Mouse (Mus musculus) urinary bladder, adult 2 months (tissue): Measurements from ENCODE around the gene Dusp11. TPM values are rescaled to one million over a fixed set of nuclear protein-coding genes. Genes with fewer than 3 reads are reported as not detected.
"Not testable (repeated sequence)": the region's sequence is repeated elsewhere in the genome, so short reads cannot be mapped to it uniquely, and the experiment has no call there.

Experiments used
- DNase-seq: peaks from one replicate; pipeline ENCODE4 v3.0.0; 2022; ENCODE audit warnings: low spot score
- polyA plus RNA-seq: library from polyadenylated mRNA; depleted of rRNA; stranded (reverse); fragments of >200 nt; gene quantifications from 2 replicates; pipeline ENCODE4 v1.2.3, GENCODE M21; 2012; rRNA removed

Gene Dusp11
- 80.6 and 95.1 TPM in 2 replicates for polyA plus RNA-seq

DNA sequence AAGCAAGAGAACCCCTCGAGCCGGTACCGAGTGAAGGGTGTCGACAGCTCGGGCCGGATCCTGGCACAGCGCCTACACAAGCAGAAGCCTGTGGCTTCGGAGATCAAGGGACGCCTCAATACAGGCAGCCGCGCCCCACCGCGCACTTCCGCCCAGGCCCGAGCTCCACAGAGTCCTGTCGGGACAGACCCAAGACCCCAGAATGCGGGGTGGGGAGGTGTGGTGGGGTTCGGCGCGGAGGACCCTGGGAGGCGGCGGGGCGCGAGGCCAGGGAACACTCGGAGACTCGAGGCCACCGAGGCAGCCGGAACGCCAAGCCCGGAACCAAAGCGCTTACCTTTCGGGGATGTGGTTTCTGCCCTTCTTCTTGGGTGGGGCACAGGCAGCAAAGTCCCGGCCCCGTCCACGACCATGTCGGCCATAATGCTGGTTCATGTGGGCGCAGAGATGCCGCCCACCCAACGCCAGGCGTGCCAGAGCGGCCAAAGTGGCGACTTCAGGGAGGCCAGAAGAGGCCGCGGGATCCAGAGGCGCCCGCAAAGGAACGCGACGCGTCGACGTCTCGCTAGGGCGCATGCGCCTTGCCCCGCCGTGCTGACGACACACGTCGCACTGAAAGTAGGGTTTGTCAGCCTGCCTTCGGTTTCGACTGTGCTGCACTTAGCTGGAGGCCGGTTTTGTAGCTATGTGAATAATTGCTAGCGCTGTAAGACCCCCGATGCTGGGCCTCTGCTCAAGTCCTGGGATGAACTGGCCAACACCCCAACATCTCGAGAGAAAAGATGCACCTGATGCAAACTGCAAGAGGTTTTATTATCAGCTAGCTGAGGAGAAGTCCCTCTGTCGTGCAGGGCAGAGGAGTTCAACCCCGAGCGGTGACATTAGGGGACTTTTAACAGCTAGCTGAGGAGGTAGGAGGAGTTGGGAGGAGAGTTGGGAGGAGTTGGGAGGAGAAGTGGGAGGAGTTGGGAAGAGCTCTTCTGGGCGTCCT lies at the start of gene Dusp11:
TSS of gene Dusp11 (minus strand) at position 567 of the 991 bp plus-strand sequence.
- peak; percentile 95 for DNase-seq

DNA sequence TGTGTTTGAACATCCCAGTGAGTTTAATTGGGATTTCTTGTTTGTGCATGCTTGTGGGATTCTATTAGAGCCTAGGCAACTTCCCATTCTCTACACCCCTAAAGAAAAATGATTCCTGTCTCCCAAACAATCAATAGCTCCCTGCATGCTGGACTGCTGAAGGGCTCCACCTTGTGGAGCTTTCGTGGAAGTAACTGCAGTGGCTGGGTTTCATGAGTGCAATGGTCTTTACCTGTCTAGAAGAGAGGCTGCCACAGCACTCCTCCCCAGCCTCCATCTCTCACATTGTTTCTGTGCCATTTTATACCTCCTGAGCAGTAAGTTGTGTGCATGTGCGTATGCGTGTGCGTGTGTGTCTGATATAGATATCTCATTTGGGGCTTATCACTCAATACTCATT lies 48.5 kb upstream of the Dusp11 start:
- no peak for DNase-seq

DNA sequence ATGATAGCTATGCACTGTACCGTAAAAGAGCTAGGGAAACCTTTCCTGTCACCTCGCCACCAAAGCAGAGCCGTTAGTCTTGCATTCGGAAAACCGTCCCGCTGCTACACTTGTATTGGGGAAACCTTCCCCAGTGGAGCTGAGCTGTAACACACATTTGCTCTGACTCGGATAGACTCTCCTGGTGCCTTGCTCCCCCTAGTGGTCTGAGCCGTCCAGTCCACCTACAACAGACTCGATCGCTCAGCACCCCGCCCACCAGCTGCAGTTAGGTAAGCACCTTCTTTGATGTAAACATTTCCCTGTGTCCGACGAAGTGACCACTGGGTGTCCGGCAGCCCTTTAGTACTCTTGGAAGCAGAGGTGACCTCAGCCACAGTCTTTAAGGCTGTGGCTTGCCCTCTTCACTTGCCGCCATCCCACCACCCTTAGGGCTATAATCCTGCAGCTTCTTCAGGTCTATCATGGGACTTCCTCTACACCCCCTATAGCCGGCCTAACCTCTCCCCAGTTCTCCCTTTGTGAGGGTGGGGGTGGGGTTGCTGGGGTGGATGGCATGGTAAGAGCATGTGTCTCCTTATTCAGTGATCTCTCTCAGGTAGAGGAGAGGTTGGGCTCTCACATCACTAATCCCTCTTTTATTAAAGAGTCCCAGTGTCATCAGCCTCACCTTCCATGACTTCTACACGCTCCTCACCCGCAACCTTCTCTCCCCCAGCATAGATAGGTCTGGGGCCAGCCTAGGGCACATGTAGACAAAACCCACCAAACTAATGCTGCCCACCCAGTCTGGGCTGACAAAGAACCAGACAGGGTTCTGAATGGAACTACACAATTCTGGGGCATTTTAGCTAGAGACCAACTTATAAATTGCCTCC lies 43.0 kb upstream of the Dusp11 start:
- no peak for DNase-seq

DNA sequence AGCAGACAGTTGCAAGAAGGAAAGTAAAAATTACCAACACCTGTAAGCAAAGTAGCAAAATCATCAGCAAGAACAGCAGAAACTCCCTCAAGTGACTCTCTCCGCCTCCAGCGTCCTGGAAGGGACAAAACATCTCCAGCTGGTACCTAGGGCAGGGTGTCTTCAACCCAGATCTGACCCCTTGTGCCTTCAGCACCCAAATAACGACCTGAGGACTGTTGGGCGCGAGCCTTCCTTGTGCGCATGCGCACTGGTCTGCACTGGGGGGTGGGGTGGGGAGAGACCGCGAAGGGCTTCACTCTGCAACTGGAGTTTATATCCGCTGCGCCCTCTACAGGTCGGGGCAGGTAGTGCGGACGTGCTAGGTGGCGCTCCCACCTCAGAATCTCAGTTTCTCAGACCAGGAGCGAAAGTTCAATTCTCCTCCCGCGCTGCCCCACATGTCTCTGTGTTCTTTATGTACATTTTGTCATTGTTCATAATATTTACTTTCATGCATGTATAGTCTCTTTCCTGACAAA lies 42.0 kb upstream of the Dusp11 start:
- DNase-seq, result no peak

DNA sequence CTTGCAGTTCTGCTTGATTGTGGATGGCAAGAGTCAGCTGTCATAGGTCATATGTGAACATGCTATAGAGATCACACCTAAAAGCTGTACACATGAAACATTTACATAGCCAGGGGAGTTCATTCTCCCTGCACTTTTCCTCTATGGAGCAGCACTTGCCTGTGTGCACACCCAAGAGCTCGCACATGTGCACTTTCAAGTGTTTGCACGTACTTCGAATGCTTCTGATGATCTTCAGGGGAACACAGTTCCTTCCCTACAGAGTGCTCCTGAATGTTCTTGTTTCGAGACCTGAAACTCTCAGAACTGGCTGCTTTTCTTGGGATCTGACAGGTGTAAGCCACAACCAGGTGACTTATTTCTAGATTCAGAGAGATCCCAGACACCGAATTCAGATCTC lies 29.3 kb upstream of the Dusp11 start:
- not testable (repeated sequence) for DNase-seq

DNA sequence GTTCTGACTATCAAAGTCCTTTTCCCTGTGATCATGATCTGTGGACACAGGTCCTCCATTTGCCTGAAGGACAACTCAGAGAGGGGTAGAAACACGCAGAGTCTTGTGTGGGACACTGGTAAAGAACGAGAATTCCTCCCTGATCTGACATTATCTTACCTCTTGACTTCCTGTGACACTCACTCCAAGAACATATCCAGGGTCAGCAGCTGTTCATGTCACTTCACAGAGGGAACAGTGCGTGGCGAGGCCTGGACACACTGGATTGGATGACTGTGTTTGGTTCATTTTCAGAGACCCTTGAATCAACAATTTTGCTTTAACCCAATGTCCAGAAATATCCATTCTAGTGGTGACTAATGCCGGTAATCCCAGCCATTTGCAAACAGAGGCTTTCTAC lies 28.1 kb upstream of the Dusp11 start:
- not testable (repeated sequence) for DNase-seq

DNA sequence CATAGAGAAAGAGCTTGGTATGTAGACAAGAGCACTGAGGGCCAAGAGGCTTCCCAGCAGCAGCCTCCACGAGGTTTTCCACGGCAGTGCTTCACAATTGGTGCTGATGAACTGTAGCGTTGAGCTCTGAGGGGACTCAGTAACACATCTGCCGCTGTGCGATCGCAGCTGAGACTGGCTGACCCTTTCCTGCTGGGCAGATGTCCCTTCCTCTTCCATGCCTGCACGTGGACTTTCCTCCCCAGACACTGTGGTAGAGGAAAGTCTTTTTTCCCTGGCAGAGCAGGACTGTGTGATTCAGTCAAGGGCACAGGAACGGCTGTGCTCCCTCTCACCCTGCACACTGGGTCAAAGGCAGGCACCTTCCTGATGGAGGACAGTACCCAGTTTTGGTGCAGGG lies 22.9 kb upstream of the Dusp11 start:
- DNase-seq, result no peak

DNA sequence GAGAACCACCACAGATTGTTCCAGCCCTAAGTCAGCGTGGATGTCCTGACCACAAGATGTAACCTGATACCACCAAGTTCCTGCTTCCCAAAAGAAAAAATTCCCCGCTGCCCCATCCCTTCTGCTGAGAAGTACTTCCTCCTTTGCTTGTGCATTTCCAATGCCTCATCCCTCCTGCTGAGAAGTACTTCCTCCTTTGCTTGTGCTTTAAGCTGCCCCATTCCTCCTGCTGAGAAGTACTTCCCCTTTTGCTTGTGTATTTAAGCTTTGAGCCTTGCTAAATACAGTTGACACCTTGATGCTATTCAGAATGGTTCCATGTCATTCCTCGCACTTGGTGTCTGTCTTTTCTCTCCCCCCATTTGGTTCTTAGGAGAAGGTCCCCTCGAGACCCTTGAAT lies 17.3 kb upstream of the Dusp11 start:
- DNase-seq, result not testable (repeated sequence)

DNA sequence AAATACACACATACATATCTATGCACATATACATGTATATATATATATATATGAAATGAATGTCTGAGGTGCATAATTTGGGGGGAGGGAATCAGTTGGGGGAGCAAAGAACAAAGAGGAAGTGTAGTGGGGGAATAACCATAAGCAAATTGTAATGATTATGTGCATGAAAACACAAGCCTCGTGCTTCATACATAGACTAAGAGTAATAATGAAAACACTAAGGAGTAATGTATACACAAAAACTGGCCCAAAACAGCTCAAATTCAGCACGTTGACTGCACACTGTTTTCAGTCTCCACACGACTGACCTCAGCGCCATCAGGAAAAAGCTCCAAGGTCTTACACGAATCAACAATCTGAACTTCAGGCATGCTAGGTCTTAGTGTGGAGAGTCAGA lies 14.8 kb upstream of the Dusp11 start:
- DNase-seq, result no peak

DNA sequence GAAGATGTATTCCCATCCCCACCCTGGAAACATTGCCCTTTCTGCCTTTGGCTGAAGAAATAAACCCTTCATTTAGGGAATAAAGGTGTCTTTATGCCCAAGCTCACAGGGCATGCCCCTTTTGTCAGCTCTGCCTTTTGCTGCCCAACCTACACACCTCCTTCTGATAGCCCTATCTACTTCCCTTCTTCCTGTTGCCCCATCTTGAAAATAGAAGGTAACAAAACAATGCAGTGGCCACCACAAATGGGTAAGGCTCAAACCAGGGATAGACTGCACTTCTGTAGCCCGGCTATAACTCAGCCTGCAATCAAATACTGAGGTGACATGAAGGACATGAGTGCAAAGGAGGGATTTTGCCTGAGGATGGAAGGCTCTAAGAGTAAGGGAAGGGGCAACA lies 14.3 kb upstream of the Dusp11 start:
- DNase-seq, result no peak

DNA sequence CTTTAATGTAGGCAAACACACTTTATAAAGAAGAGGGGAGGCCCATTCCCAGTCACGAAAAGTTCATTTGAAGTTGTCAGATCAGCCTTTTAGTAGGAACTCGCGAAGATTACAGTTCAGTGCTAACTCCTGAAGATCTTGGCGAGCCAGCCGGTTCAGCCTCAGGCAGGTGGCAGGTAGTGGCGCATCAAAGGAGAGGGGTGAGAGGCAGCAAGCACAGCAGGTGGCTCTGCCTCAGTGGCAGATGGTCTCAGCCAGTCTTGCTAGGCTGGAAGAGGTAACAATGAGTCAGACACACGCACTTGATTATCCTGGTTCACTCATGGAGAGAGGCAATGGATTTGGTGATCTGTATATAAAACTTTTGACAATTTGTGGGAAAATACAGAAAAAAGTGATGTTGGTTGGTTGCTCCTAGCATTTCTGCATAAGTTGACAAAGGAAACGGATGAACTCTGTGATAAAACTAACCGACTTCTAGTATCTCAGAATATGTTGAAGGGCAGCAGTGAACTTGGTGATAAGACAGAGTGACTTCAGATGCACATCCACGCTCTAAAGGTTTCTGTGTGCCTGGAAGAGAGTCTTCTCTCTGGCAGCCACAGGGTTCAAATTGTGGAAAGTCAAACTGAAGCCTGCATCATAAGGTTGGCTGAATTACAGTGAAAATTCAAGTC lies 13.6 kb upstream of the Dusp11 start:
- DNase-seq, result no peak

DNA sequence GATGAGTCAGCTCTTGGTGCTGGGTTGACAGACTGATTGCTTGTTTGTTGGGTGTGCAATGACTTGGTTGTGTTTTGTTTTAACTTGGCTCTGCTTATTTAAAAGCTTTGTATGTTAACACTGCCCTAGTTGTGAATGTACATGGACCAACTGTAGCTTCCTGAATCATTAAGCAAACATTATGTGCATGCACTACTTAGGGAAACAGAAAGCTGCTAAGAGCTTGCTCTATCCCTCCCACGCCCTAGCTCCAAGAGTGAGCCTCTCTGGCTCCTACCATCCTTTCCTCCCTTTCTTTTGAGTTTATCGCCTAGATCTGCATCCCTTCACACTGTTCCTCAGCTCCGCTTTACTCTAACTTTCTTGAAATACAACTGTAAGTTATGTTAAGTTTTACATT lies 11.9 kb upstream of the Dusp11 start:
- no peak for DNase-seq

DNA sequence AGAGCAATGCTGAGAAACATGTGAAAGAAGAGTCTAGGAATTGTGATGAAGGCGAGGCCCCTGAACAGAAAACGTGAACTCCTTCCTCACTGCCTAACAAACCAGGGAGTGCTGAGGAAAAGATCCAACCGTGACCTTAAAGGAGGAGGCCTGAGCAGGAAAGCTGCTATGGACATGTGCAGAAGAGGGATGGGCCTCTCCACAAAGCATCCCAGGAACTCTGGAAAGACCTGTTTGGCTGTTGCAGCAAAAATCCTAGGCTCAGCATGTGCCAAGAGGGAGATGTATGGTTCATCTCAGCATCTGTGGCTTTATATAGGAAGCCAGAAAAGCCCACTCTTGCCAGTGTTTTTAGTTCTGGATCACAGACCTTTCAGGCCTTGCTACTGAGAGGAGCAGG lies 11.2 kb upstream of the Dusp11 start:
- no peak for DNase-seq

DNA sequence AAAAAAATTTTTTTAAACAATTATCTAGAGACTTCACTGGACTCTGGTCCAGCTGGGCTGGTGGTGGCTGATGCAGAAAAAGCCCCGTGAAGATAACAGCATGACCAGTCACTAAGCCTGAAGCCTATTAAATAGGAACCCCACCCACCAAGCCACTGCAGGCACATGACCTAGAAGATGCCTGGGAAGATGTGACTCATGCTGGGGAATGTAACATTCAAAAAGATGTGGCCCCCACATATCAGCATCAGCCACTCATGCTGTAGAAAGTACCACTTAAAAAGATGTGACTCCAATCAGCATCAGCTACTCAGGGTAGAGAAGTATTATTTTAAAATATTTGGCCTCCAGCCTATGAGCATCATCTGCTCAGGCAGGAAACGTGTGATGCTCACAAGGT lies 8.4 kb upstream of the Dusp11 start:
- no peak for DNase-seq

DNA sequence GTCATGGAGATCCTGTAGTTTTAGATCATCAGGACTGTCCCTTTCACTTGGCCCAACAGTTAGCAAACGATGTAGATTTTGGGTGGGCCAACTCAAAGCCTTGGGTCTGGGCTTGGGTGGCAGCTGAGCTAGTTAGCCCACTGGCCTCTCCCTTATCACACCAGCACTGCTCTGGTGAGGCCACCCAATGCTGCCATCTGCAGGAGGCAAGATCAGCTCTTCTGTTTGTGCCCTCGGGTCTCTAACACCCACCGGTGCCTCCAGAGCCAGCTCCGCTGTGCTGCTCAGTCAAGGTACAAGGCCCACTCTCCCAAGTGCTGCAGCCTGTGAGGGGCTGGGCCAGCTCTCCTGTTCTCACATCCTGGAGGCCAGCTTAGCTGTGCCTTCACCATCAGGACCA lies 5.2 kb upstream of the Dusp11 start:
- no peak for DNase-seq

DNA sequence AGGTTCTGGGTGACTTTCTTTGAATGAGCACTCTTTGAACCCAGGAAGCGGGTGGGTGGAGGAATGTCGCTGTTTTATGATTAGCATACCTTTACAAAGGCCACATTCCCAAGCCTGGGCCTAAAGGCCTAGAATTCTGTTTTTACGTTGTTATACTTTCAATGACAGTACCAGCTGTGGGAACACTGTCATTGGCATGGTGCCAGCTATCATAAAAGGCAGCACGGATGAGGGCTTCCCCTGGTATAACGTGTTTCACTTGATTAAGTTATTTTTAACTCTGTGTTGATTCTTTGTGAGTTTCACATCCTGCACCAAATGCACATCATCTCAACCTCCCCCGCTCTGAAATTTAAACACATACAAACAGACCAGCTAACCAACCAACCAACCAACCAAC lies 4.6 kb upstream of the Dusp11 start:
- not testable (repeated sequence) for DNase-seq

DNA sequence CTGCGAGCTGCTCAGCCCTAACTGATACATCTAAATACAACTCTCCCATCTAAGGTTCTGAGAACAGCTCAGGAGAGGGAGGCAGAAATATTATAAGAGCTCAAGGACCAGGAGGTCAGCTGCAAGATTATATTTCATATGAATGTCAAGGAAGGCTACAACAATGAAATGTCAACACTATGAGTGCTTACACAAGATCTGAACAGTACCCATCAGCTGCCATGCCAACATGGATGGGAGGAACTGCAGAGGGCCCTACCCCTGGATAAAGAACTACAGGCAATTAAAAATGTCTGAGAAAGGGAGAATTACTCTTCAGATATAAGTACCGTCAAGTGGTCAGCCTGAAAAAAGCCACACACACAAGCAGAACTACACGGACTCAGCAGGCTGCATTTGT lies 3.9 kb downstream of the Dusp11 start:
- no peak for DNase-seq

DNA sequence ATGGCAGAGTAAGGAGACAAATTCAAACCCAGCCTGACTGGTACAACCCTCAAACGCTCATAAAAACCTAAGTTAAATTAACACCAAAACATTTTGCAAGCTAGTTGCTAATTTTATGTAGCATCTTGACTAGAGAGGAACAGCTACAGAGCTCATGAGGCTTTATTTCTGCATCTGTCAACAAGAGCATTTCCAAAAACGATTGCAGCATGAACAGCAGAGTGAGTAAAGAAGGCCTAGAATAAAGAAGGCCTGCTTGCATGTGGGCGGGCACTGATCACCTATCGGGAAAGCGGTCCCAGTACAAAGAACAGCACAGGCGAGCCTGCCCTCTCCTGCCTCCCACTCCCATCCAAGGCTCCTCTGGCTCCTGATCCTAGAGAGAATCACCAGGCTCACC lies 12.9 kb downstream of the Dusp11 start:
- no peak for DNase-seq

DNA sequence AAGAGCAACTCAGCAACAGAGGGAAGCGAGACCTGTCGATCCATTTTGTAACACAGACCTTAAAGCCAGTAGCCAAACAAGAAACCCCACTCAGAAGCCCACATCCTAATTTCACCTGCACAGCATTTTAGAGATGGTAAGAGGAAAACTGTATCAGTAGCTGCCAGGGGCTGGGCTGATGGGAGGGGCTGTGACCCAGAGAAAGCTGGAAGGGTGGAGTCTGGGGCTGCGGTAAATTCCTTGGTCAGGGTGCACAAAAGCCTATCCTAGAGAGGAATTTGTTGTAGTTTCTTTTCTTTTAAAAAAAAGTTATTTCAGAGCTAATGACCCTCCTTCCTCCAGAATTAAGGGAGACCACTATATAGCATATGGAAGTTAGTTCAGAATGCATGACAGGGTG lies 19.0 kb downstream of the Dusp11 start:
- no peak for DNase-seq

DNA sequence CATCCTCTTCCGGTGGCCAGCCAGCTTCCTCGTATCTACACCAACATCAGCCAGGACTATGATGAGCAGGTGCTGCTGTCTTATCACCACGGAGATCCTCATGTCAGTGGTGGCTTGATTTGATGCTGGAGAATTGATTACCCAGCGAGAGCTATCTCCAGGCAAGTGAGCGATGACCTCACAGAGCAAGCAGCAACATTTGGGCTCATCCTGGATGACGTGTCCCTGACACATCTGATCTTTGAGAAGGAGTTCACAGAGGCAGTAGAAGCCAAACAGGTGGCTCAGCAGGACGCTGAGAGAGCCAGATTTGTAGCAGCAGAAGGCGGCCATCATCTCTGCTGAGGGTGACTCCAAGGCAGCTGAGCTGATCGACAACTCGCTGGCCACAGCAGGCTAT lies 22.8 kb downstream of the Dusp11 start:
- no peak for DNase-seq

DNA sequence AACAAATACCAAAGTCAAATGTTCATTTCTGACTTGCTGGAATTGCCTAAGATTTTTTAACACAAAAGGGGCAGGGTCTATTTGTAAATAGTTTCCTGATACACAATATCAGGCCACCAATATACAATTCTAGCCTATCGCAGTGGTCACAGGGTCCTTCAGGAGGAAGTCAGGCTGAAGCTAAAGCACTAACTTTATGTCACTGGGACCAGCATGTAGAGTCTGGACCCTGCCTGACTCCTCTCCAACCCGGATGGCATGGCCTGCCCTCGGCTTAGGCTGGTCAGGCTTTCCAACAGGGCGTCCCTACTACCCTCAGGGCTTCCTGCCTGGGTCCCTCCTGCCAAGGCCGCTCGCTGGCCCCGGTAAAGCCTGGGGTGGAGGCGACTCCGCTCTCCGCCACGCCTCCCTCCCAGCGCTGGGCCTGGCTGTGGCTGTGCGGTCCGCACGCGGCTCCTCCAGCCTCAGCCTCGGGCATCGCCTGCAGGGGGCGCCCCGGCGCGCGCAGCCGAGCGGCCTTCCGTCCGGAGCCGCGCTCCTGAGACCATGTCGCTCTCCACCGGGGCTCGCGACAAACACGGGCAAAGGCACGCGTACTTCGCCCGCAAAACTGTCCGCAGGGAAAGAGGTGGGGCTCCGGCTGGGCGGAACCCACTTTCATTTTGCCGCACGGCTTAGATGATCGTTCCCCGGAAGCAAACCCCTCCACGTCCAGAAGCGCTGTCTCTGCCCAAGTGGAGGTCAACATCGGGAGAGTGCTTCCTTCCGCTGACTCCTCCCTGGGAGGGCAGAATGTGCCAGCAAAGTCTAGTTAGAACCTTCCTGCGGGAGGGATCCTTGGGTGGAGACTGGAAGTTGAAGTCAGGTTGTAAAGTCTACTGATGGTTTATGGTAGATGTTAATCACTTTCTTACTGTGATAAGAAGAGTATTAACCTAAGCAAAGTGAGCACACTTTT lies 24.7 kb downstream of the Dusp11 start:
- DNase-seq, result peak; percentile 83
